Mouse (Mus musculus): Measurements from ENCODE around the gene Pptc7.

Pptc7 gene

DNA sequence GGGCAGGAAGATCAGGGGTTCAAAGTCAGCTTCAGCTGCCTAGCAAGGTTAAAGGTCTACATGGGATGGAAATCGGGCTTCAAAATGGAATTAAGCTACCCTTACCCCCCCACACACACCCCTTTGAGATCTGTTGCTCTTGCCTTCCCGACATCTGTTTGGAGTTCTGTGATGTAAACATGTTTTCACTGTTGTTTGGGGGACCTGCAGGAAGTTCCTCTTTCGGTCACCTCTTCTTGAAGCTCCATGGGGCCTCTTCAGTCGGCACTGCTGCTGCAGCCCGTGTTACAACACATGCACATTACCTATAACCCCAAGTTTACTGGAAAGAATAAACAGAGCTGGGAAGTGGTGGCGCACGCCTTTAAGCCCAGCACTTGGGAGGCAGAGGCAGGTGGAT is 17.0 kb upstream of the Pptc7 start:
- in situ Hi-C loops (cut with MboI, MseI) = loop anchor here (5.0 kb wide), 2 partner anchors 50 to 85 kb away; partner anchors contain the start of genes Rad9b and Vps29

DNA sequence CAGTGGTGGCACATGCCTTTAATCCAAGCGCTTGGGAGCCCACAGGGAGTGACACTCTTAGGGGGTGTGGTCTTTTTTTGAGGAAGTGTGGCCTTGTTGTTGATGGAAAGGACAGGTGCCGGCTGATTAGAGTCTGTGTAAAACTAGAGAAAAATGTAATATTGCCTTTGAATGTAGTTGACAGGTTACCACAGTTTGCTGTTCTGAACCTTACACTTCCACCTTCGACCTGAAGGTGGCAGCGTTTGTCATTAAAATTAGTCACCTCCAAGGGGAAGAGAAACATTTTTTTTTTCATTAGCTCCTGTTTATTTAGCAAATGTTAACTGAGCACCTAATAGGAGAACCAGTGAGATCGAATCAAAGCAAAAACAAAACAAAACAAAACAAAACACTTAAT is 16.3 kb upstream of the Pptc7 start:
- in situ Hi-C loops (cut with MboI, MseI) = loop anchor here (5.0 kb wide), 2 partner anchors 49 to 84 kb away; partner anchors contain the start of genes Rad9b and Vps29

DNA sequence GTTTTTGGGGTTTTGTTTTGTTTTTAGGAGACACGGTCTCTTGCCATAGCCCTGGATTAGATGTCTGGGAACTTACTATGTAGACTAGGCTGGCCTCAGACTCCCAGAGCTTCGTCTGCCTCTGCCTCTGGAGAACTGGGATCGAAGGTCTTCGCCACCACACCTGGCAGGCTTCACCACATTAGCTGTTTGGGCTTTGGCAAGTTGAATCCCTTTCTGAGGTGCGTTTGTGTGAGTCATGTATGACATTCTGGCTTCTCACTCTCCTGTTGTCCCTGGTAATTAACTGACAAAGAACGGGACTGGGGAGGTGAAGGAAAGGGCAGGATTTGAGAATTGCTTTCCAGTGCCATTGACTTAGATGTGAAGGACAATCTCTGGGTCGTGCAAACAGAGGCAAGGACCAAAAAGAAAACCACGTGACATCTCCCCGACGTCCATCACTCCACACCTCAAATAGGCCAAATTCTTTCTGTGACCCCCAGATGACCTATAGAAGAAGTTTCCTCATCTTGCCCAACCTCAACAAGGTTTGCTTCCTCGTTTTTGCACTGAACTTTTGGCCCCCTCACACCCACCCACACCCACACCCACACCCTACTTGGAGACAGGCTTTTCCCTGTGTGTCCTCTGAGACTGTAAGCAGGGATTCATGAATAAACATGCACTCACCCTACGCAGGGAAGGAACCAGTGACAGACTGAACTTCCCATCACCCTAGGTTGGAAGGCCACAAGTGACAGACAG is 15.1 kb upstream of the Pptc7 start:
- in situ Hi-C loops (cut with MboI, MseI) = loop anchor here (5.0 kb wide), 2 partner anchors 48 to 83 kb away; partner anchors contain the start of genes Rad9b and Vps29

DNA sequence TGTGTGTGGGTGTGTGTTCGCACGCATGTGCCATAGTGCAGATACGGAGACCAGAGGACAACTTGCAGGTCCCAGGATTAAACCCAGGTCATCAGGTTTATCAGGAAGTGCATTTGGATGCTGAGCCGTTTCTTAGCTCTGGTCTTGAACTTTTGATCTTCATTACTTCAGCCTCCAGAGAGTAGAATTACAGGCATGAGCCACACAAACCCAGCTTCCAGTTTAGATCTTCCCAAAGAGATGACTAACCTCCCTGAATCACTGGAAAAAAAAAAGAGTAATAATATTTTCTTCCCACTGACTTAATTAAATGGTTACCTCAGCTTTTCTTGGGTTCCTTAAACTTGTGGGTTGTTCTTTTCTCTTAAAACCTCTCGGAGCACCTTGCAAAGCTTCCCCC is 11.3 kb upstream of the Pptc7 start:
- in situ Hi-C loops (cut with MboI, MseI) = no loop called here

DNA sequence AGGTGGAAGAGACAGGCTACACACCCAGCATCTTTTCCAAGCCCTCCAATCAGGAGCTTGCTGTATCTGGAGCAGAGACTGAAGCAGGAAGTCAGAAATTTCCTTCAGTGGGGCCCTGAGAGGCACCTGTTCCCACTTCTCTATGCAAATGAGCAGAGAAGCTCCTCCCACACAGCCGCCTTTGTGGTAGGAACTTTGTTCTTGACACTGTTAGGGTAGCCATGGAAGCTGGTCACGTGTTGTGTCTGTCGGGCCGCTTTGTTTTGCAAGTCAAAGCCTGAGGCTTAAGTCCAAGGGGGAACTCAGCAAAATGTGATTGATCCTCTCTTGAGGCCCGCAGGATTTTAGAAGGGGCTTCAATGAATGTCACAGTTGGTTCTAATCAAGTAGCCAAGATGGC is 9.4 kb upstream of the Pptc7 start:
- in situ Hi-C loops (cut with MboI, MseI) = no loop called here

DNA sequence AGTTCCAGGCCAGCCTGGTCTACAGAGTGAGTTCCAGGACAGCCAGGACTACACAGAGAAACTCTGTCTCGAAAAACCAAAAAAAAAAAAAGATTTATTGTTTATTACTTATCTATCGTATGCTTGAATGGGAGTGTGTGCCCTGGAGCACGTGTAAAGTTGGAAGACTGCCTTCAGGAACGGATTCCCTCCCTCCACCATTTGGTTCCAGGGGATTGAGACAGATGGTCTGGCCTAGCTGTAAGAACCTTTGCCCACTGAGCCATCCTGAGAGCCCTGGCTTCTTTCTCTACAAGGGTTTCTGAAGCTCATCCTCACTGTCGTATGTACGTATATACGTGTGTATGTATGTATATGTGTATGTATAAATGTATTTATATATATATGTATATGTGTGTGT is 5.2 kb upstream of the Pptc7 start:
- in situ Hi-C loops (cut with MboI, MseI) = no loop called here

DNA sequence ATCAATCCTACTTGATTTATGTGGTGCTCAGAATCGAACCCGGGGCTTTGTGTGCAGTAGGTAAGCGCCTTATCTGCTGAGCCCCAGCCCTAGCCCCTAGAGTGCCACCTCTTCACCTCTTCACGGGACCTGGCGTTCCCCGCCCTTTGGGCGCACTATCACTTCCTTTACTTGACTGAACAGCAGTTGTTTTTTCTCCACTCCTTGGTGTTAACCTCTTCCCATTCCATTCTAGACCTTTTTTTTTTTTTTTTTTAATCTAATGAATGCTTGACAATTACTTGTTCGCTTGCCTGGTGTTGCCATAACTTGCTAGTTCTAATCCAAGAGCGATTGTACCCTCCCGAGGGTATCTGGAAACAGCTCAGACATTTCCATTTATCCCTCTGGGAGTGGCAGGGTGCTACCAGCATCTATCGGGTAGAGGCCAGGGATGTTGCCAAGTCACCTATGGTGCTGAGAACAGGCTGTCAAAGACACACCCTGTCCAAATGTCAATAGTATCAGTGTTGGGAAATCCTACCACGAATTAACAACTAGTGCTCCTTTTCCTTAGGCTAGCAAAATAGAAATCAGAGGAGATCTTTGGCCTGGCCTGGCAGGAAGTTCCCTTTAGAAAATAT is 4.3 kb upstream of the Pptc7 start:
- in situ Hi-C loops (cut with MboI, MseI) = no loop called here

DNA sequence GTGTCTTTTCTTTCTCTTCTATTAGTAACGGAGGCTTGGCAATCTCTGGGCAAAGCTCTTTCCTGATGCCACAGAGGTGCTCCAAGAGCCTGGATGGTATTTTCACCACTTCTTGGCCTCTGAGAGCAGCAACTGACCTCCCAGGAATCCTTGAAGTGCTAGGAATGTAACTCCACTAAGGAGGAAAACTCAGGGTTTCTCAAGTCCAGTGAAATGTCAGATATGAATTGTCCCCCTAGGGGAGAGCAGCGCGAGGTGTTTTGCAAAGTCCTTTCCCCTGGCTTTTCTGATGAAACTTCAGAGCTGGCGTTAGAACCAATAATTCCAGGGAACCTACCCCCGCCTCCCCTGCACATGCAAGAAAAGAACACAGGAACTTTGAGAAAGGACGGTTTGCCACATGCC is 3.7 kb upstream of the Pptc7 start:
- in situ Hi-C loops (cut with MboI, MseI) = no loop called here

DNA sequence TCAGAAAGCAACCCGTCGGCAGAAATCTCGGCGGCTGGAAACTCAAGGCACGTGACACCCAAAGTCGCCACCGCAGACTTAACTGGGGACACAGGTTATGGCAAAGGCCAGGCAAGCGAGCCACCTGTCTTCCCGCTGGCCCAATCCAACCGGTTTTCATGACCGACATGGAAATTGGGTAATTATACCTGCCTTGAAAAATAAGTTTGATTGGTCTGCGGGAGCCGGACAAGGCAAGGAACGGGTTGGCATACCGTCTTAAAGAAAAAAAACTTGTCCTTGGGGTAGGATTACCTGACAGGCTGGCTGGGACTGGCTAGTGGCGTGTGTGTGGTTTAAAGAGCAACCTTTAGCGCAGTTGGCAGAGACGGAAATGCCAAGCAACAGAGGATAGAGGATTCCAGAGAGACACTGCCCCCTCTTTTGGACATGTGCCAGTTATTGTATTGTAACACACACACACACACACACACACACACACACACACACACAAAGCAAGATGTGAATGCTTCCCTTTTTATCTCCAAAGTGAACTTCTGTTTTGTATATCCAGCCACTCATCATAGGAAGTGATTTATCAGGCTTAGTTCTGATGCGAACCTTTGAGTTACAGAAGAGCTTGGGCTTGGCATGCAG is 3.2 kb upstream of the Pptc7 start:
- in situ Hi-C loops (cut with MboI, MseI) = no loop called here

DNA sequence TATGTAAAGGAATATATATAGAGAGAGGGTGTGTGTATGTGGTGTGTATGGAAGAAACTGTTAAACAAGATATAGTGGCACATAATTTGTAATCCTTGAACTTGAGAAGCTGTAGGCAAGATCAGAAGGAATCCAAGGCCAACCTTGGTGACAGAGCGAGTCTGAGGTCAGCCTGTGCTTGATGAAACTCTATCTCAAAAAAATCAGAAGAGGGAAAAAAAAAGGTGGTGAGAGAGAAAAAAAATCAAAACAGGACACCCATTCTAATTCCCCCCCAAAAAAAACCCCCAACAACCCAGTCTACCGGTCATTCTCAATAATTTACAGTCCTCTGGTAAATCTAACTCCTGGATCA is 360 bp upstream of the Pptc7 start:
- in situ Hi-C loops (cut with MboI, MseI) = no loop called here

DNA sequence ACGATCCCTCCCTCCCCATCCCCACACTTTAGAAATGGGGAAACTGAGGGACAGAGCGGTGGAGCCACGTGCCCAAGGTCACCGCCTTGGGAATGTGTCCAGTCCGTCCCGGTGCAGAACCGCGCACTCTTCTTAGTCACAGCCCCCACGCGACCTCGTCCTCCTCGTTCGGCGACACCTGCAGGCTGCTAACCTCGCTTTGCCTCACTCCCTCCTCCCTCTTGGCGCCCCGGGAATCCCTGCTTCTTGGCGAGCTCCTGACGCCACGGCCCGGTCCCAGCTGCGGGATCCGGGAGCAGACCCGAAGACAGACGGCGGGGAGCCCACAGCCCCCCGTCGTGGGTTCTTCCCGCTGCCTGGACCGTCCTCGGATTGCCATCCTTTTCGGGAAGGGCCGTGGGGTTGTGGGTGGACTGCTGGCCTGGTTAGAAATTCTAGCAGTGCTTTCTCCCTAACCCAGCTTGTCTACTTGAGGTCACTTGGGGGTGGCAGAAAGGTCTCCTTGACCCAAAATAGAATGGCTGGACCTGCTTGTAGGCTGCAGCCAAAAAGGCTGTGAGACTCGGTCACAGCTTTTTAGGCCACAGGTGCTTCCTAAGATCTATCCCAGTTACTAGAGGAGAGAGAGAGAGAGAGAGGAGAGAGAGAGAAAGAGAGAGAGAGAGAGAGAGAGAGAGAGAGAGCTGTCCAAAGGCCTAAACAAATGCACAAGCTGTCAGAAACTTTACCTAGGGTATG is 1.0 kb downstream of the Pptc7 start:
- in situ Hi-C loops (cut with MboI, MseI) = no loop called here

DNA sequence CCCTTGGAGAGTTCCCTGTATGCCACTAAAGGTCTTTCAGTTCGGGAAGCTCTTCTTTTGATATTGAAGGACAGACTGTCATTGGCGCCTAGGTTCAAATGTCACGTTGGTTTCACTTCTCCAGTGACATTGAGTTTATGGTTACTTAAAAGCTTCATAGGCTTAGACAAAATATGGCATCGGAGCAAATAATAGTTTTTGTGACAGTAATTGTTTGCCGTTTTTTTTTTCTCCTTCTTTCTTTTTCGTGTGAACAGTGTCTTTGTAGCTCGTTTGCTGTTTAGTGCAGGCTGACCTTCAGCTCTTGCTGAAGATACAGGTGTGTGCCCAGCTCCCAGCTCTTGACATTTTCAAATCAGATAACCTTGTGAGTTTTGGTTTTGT is 1.6 kb downstream of the Pptc7 start:
- in situ Hi-C loops (cut with MboI, MseI) = no loop called here

DNA sequence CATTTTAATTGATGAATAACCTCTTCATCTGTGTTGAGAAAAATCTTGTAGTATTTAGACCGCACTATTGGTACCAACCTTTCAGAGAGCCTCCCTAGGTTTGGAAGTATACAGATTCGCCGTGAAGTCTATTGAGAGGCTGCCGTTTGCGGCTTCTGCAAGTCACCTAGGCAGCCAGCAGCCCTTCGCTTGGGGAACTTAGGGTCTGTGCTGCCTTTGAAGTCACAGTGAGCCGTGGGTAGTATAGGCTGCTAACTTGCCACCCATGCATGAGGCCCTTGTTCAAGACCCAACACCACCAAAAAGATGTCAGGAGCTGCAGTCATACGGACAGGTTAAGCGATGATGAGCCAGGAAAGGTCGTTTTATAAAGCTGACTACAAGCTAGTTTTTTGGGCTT is 2.0 kb downstream of the Pptc7 start:
- in situ Hi-C loops (cut with MboI, MseI) = no loop called here

DNA sequence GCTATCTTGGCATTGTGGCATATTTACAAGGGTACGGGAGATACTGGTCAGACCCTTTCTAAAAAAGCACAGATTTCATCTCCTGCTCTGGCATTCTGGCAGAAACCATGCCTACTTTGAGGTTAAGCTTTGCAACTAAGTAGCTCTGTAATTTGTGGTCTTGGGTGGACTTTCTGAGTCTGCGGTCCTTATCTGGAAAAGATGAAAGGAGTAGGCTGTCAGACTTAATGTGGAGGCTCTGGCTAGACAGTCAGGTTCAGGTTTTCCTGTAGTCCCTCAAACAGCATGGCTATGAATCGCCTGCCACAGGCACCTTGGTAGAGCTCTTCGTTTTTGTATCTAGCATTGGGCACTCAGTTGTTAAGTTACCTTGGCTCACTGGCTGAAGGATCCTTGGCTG is 2.9 kb downstream of the Pptc7 start:
- in situ Hi-C loops (cut with MboI, MseI) = no loop called here

DNA sequence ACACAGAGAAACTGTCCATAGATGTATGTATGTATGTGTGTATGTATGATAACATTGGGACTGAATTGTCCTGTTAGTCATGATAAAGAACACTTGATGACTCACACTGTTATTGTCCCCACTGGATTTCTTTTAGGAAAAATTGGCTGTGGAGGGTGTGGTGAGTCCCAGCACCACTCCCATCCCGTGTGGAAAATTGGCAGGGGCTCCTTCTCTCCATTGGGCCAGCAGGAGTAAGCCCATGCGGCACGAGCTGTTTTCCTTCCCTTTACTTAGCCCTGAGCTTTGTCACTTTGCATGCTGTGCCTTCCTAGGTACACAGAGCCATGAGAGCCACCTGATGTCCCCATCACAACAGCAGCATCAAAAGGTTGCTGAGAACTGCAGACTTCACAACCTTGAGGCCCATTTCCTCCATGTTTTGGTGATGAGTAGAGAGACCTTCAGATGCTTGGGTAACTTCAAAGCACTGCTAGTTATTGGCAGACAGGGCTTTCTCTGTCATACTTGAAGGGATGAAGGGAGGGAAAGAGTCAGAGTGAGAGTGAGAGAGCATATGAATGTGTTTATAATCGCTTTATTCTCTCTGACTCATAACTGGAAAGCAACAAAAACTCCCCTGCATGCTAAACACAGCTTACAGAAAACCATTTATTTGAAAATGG is 4.1 kb downstream of the Pptc7 start:
- in situ Hi-C loops (cut with MboI, MseI) = no loop called here

DNA sequence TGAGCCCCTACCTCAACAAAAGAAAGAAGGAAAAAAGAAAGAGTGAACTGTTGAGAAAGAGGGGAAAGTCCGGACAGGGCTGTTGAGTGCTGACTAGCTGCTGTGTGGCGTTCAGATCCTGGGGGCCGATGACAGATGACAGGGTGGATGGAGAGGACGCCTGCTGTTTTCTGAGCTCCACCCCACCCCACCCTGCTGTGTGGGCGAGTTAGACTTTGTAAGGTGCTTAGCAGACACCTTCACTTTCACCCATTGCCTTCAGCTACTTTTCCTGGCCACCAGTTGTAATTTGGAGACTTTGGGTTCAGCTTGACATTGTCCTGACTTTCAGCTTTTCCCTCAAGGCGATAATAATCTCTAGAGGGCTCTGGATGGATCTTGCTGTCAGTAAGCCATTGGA is 7.0 kb downstream of the Pptc7 start:
- in situ Hi-C loops (cut with MboI, MseI) = no loop called here

DNA sequence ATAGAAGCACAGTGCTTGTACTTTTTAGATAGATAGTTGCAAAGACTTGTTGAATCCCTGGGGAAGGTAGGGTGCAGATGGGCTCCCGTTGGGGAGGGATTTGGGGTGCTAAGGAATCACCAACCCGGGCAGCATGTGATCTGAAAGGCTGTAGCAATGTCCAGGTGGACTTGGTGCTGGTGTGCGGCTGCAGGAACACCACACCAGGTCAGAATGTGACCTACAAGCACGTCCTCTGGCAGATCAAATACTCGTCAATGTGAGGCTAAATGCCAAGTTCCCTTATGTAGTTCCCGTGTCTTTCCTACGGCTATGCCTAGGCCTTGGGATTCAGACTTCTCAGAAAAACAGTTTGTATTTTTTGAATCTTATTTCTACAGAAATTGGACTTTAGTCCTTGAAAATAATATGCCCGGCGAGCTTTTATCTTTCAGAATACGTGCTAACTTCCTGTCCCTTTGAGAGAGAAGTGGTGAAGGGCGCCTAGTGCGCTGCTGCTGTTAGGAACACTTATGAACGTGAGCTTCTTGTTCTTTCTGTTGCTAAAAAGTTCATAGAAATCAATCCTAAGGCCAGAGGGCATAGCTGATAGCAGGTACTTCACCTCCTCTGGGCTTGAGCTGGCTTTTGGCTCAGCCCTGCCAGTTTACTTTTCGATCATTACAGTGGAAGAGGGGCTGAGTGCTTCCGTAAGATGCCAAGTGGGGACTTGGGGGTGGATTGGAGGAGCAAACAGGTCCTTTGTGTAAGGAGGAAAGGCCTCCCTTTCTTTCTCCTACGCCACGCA is 7.6 kb downstream of the Pptc7 start:
- in situ Hi-C loops (cut with MboI, MseI) = no loop called here

DNA sequence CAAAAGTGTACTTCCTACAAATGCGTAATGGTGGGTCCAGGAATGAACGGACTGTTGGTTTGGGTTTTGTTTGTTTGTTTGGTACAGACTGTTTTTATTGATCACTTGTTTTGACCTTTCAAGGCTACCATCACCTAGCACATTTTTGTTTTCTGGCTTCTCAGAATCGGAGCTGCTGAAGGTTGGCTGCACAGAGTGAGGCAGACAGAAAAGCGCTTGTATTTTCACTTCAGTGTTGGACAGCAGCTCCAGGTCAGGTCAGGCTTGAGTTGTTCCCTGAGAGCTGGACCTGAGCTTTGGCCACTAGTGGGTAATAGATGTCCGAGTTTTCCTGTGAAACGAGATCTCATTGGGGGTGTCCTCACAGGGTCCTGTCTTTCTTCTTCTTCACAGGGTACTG is 9.0 kb downstream of the Pptc7 start:
- in situ Hi-C loops (cut with MboI, MseI) = no loop called here

DNA sequence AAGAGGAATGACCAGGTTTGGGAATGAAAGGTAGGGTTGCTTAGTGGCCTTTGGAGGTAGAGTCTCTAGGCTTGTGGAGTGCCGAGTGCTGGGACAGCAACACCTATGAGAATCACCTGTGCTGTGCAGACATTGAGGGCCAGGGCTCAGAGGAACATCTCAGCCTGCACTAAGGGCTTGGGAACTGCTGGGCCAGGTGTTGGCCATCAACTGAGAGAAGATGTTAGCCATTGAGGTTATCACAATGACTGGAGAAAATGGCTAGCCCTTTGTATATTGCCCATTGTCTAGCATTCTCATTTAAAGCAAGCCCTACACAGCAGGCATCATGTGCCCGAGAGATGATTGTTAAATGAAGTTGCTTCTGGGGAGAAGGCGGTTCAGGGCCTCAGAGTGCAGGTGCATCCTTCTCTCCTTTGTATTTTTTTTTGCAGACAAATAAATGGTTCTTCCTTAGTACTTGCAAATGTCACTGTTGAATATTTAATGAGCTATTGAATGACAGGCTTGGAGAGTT is 10.1 kb downstream of the Pptc7 start:
- in situ Hi-C loops (cut with MboI, MseI) = no loop called here

DNA sequence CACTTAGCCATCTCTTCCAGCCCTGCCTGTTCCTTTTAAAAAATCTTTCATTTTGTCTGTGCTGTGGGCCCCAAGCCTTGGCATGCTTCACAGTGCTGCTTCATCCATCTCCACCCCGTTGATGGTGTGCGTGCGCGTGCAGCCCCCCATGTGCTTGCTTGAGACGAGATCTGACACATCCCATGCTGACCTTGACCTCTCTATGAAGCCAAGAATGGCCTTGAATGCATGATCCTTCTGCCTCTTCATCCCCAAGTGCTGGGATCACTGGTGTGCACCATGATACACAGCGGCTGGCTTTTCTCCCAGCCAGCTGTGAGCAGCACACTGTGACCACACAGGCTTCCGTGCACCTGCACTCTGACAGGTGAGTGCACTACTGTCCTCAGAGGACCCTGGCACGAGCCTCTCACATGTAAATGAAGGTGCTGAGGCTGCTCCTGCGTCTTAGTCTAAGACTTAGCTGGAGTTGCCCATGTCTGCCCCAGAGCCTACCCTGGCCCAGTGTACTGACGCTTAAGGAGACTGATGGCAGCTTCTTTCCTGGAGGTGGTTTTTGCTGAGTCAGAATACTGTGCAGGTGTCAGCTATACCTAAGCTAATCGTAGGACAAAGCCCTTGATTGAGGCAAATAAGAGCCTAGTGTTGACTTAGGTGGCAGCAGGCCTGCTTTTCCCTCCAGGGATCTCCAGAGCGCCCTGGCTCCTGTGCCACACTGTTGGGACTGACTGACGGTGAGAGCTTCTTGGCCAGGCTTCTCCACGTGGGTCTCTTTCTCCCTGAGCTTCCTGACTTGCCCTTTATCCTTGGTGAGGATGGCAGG is 11.2 kb downstream of the Pptc7 start:
- in situ Hi-C loops (cut with MboI, MseI) = no loop called here
